Mouse (Mus musculus) kidney, postnatal 10 days (tissue): ENCODE measurements at regions not wholly inside any gene's neighbourhood (a gene's known extent, or its start where the extent isn't known, plus 50 kb on each side); places are given as distances from the start of the nearest gene placed in this dataset.

Experiments
- DNase-seq: peaks from one replicate; pipeline ENCODE4 v3.0.0; 2021; ENCODE audit warnings: mixed read lengths

GRCm38 (mm10) chr12:77667875-77668204, 429.9 kb downstream of the Fut8 start:
- peak; percentile 87 for DNase-seq

DNA sequence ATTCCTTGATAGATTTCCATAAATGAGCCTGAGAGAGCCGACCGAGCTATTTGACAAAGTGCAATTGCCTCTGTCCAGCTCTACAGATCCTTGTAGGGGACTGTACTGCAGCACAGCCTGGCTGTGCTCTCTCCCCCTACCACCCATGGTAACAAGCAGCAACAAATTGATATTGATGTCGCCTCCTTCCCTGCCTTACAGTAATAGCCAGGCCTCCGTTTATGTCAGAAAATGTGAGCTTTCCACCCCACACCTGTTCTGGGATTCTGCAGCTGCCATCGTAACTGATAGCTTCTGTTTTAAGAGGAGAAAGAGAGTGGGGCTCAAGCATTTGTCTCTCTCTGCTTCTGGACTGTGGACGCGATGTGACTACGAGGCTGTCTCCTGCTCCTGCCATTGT, 432.6 kb downstream of the Fut8 start:
- DNase-seq, result no peak

DNA sequence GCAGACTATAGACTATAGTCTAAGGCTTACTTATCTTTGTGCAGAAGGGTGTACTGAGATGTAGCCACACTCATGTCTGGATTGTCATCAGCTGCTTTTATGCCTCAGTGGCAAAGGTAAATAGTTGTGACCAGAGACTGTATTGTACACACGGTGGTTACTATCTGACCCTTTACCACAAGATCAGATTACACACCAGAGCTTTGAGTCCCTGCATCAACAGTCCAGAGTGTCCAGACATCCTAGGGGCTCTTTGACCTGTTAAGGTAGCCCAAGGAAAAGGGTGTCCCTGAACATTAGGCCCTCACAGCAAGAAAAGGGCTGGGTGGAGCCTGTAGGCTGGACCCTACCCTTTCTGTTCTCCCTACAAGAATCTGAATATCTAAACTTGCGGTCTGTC, 436.4 kb downstream of the Fut8 start:
- no peak for DNase-seq

DNA sequence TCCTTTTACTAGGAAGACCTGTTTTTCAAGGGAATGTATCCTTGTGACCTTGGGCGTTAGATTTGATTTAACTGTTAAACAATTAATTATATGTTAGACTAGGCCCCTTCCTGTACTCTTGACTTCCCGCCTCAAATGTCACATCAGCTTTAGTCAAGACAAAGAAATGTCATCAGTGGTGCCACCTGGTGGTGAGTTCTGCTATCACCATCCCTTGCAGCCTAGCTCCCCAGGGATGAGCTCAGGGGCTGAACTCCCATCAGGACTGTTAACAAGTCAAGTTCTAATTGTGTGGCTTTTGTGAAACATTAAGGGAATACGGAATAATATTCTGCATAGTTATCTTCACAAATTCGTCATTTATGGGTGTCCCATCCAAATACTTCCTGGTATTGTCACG, 436.8 kb downstream of the Fut8 start:
- DNase-seq, result peak; percentile 66

- no peak for DNase-seq
Observed at GRCm38 (mm10) chr12:77678040-77678439, 440.1 kb downstream of the Fut8 start.

GRCm38 (mm10) chr12:77694101-77694500, 456.2 kb downstream of the Fut8 start:
- DNase-seq, result no peak

GRCm38 (mm10) chr12:77696039-77696631, 458.2 kb downstream of the Fut8 start:
- no peak for DNase-seq

- no peak for DNase-seq
Observed at GRCm38 (mm10) chr12:77696662-77697061, 458.7 kb downstream of the Fut8 start.

DNA sequence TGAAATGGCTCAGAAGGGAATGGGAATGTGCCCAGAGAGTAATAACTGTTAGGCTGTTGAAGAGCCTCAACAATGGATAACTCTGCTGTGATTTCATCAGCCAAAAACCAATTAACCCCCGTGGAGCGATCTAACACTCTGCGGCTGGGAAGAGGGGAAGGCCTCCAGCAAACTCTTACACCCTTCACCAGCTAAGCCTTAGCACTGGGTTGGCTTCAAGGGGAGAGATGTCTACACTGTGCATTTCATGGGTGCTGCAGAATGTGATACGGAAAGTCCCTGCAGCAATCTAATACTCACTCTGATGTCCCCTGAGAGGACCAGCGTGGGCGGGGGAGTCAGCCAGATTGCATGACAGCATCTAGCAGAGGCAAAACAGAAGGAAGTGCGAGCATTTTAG, 460.2 kb downstream of the Fut8 start:
- DNase-seq, result peak; percentile 11

DNA sequence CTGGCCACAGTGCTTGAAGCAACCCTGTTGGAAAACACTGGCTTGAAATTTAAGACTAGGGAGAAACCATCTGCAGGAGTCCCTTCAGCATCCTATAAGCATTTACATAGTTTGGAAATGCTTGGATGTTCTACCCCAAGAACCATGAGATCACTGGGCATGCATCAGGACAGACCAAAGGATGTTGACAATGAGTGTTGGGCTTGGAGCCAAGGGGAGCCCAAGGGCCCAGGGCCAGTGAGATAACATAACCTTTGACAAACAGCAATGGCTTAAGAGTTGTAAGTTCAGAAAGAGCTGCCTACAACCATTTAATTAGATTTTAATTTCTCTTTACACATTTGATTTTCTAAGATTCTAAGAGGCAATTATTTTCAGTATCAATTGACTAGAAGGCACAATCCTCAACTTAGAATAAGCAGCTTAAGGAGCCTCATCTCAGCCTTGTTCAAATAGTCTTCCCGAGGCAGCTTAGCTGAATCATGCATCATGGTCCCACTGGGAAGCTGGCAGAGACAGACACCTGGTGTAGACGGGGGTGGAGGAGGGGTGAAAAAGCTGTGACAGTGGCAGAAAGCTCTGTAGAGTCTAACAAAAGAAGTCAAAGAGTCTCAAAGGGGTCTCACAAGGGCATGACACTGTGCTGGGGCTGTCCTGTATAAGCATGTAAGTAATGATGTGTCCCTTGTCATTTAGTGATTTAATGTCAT, 462.1 kb downstream of the Fut8 start:
- no peak for DNase-seq

GRCm38 (mm10) chr12:77715506-77715905, 477.6 kb downstream of the Fut8 start:
- no peak for DNase-seq

DNA sequence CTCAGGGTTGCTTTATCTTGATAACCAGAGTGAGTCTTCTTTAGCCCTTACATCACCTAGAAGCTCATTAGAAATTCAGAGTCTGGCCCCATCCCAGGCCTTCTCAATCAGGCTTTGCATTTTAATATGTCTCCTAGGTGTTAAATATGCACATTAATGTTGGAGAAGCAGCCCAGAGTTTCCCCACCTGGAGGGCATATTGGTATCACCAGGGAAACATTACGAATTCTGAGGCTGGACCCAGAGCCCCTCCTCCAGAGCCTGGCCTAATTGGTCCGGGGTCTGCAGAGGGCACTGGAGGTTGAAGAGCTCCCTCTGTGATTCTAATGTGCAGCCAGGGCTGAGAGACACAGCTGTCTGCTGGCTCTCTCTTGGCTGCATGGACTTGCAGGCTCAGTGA, 478.1 kb downstream of the Fut8 start:
- no peak for DNase-seq

GRCm38 (mm10) chr12:77727766-77728165, 466.3 kb upstream of the Gm6657 start:
- no peak for DNase-seq

GRCm38 (mm10) chr12:77739047-77739760, 454.8 kb upstream of the Gm6657 start:
- DNase-seq, result peak; percentile 9

GRCm38 (mm10) chr12:77742716-77743115, 451.3 kb upstream of the Gm6657 start:
- DNase-seq, result peak; percentile 11

DNA sequence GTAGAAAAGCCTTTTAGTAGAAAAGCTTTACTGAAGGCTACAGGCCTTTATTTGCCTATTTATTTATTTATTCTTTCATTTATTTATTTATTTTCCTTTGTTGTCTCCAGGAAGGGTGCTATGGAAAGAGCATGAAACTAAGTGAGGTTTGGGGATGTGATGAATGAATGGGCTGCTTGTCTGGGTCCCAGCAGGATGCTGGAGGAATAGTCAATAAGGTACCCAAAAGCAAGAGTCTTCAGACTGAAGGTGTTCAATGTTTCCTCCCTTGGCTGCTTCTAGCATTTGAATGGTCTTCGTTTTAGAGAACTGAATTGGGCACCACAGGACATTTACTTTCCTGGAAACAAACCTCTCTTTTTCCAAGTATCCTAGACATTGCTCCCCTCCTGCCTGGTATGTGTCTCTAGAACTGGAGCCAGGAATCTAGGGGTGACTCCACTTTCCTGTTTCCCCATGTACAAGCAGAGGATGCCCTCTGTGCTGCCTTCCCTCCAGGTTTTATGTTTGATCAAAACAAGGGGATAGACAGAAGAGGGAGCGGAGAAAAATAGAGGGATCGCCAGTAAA, 444.5 kb upstream of the Gm6657 start:
- no peak for DNase-seq

DNA sequence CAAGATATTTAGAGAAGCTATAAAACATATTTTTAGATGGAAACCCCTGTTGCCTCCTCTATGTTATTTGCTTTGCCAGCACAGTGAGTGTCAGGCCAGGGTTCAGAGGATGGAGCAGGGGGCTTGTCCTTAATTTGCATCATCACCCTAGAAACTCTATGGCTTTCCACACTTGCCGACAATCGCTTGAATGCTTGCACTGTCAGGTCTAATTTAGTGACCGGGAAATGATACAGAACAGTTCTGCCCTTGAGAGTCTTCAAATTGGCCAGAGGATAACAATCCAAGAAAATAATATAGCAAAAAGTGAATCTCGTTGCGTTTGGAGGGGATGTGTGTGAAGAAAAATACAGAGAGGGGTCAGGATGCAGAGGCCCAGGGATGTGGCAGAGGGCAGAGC, 441.9 kb upstream of the Gm6657 start:
- no peak for DNase-seq

- DNase-seq, result peak; percentile 42
Observed at GRCm38 (mm10) chr12:77756021-77756420, 438.0 kb upstream of the Gm6657 start.

GRCm38 (mm10) chr12:77760976-77761375, 433.1 kb upstream of the Gm6657 start:
- peak; percentile 12 for DNase-seq

- DNase-seq, result no peak
Observed at GRCm38 (mm10) chr12:77776011-77776546, 418.0 kb upstream of the Gm6657 start.

GRCm38 (mm10) chr12:77776755-77777154, 417.3 kb upstream of the Gm6657 start:
- DNase-seq, result no peak

GRCm38 (mm10) chr12:77780885-77781698, 412.9 kb upstream of the Gm6657 start:
- peak; percentile 95 for DNase-seq

GRCm38 (mm10) chr12:77783909-77784308, 410.1 kb upstream of the Gm6657 start:
- DNase-seq, result no peak
